Mouse (Mus musculus): Measurements from ENCODE around the gene Luc7l3. TPM values are rescaled to one million over a fixed set of nuclear protein-coding genes. Genes with fewer than 3 reads are reported as not detected.

The Luc7l3 gene
- polyA plus RNA-seq, 1 experiment from 2014 or later, result 126 TPM

DNA sequence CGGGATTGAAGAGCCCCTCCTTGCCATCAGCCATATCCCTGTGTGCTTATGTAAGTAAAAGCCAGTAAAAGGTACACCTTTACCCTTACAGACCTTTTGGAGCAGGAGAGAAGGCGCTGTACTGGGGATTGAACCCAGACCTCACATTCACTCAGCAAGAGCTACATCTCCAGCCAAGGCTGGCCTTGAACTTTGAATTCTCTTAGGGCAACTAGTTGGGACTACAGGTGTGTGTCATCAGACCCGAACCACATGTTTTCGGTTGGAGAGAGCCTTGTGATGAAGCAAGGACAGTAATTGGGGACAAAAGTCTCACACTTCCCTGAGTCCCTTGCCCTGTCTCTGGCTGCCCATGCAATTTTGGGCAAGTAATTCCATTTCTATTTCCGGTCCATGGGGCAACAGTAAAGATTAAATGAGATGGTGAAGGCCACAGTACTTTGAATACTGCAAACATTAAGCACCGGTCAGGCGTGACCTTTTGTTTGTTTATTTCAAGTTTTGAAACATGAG is 25.3 kb upstream of the Luc7l3 start:
- H3K4me2 ChIP-seq, result no peak overlapping the region
- no peak for ATAC-seq (ENCODE audit: low FRiP score, low read depth)
- H3K4me1 ChIP-seq (replicated peaks), result peaks cover 24% of the 10 kb centered on the region
- no peak overlapping the region for H3K4me3 ChIP-seq
- no peaks in the 10 kb centered on the region for H3K9me3 ChIP-seq
- H3K36me3 ChIP-seq, result no peaks in the 10 kb centered on the region
- no peak overlapping the region for H3K27ac ChIP-seq (replicated peaks)
- no peak overlapping the region for H3K9ac ChIP-seq
- WGBS, result 87% methylated on average over 7 of the region's 7 CpGs
- no peaks in the 10 kb centered on the region for H3K27me3 ChIP-seq

DNA sequence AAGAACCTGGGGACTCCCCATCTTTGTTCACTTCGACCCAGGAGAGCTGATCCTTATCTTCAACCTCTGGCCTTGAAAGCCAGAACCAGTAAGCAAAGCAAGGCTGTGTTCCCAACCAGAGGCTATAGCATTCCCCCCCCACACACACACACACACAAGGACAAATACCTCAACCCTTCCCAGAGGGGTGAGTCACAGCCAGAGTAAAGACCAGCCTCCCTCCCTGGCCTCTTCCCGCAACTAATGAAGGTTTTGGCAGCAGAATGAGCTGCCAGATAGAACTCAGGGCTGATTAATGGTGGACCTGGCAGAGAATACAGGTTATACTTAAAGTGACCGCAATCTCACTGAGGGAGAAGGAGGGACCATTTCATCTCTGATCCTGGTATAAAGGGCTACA is 24.8 kb upstream of the Luc7l3 start:
- 57% methylated on average over 3 of the region's 3 CpGs for WGBS
- ATAC-seq (ENCODE audit: low FRiP score, low read depth), result no peak; the same call in 1 of the 2 replicates

DNA sequence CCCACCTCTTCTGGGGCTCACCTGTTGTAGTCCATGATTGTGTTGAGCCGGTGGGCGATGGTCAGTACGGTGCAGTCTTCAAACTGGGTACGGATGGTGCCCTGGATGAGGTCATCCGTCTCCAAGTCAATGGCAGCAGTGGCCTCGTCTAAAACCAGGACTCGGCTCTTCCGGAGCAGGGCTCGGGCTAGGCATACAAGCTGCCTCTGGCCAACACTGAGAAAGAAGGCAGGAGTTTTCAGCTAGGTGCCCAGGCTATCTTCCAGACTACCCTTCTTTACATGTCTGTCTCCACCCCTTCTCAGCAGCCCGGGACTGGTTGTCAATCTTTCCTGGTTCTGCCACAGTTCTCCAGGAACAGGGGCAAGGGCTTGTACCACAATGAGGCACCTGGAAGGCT is 24.1 kb upstream of the Luc7l3 start:
- Histone ChIP-seq H3K4me1 (replicated peaks) (peaks cover 30% of the 10 kb centered on the region), H3K27me3 (no peaks in the 10 kb centered on the region), H3K4me3 (no peak overlapping the region), H3K36me3 (0 out of 2 replicates have a peak, but pooled peaks cover under 1% of the 10 kb centered on the region), H3K9ac (no peak overlapping the region), H3K27ac (replicated peaks) (no peak overlapping the region), H3K9me3 (no peaks in the 10 kb centered on the region), H3K4me2 (no peak overlapping the region)
- no peak for ATAC-seq (ENCODE audit: low FRiP score, low read depth)
- WGBS, result 86% methylated on average over 10 of the region's 10 CpGs

More for the DNA sequence above, 24.8 kb upstream of the Luc7l3 start:
- Histone ChIP-seq H3K4me2 (no peak overlapping the region), H3K36me3 (no peaks in the 10 kb centered on the region), H3K4me1 (replicated peaks) (peaks cover 29% of the 10 kb centered on the region), H3K27me3 (no peaks in the 10 kb centered on the region), H3K4me3 (no peak overlapping the region), H3K9ac (no peak overlapping the region), H3K9me3 (no peaks in the 10 kb centered on the region), H3K27ac (replicated peaks) (no peak overlapping the region)

DNA sequence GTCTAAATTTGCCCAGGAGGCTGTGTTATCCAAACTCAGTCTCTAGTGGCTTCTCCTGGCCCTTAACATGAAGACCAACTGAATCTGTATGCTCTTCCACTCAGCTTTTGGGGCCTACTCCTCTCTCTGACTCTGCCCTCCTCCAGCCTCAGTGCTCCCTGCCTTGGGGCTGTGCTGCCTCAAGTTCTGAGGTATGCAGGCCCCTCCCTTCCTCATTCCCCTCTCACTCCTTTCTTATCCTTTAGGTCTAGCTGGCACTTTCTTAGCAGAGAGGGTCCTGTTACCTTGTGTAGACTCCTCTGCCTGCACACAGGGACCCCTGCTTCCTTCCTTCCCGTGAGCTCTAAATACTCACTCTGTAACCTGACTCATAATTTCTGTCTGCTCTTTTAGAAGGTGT is 22.7 kb upstream of the Luc7l3 start:
- 0 out of 2 replicates have a peak overlapping the region, but pooled peaks have one; percentile 2 for H3K9ac ChIP-seq

DNA sequence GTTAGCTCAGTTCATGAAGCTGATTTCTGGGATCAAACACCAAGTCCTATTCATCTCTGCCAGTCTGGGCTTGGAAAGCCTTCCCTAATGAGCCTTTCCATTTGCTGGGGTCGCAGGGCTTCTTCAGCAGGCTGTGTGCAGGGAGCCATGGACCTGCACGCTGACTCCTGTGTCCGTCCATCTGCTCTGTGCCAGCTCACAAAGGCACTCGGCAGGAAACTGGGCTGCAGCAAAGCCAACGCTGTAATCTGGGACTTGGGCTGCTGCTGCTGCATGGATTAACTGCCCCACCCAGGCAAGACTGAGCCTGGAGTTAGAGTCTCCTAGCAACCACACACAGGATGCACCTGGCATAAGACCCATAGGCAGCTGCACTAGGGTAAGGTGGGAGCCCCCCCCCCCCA is 22.2 kb upstream of the Luc7l3 start:
- Histone ChIP-seq H3K9ac (0 out of 2 replicates have a peak overlapping the region, but pooled peaks have one; percentile 2), H3K4me2 (no peak overlapping the region)
- 7% methylated on average over 5 of the region's 5 CpGs for WGBS

More for the DNA sequence above, 22.7 kb upstream of the Luc7l3 start:
- H3K4me3 ChIP-seq, result no peak overlapping the region
- ATAC-seq (ENCODE audit: low FRiP score, low read depth), result no peak
- 45% methylated on average over 1 of the region's 1 CpGs for WGBS
- H3K9me3 ChIP-seq, result no peaks in the 10 kb centered on the region
- peak overlapping the region; percentile 46; the same call in 1 of the 2 replicates for H3K27ac ChIP-seq (replicated peaks)
- peaks cover 10% of the 10 kb centered on the region for H3K36me3 ChIP-seq
- no peaks in the 10 kb centered on the region for H3K27me3 ChIP-seq
- H3K4me1 ChIP-seq (replicated peaks), result peaks cover 34% of the 10 kb centered on the region
- no peak overlapping the region for H3K4me2 ChIP-seq

DNA sequence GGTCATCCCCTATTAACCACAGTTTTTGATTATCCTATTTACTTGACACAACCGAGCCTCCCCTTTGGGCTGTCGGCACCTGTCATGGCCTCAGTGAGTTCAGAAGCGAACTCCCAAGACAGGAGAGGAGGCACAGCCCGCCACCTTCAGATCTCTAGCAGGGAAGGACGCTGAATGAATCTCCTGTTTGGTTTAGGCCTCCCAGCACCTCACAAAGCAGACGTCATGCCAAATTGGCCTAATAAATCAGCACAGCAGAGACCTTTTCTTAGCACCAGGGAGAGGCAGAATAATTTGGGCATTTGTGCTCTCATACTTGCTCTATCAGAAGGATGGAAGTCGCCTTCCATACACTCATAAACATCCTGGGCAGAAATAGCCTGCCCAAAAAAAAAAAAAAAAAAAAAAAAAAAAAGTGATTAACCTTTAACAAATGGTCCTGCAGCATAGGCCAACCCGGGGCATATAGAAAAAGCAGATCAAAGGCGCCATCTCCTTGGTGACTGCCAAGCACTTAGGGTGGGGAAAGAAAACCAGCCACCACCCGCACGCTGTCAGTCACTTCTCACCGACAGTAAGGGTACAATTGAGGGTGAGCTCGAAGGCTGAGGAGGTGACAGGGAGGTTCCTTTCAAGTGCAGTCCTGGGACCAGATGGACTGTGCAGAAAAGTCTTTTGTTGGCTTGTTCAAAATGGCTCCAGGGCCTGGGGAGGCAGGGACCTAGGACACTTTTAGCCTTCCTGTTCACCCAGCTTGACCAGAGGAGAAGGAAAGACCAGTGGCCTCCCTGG is 20.5 kb upstream of the Luc7l3 start:
- Histone ChIP-seq H3K27me3 (no peaks in the 10 kb centered on the region), H3K4me3 (no peak overlapping the region), H3K36me3 (peaks cover 31% of the 10 kb centered on the region), H3K4me2 (no peak overlapping the region), H3K4me1 (replicated peaks) (peaks cover 34% of the 10 kb centered on the region), H3K27ac (replicated peaks) (no peak overlapping the region), H3K9me3 (no peaks in the 10 kb centered on the region), H3K9ac (no peak overlapping the region)
- 13% methylated on average over 13 of the region's 13 CpGs for WGBS
- no peak for ATAC-seq (ENCODE audit: low FRiP score, low read depth)

More for the DNA sequence above, 22.2 kb upstream of the Luc7l3 start:
- H3K9me3 ChIP-seq, result no peaks in the 10 kb centered on the region
- H3K4me1 ChIP-seq (replicated peaks), result peaks cover 34% of the 10 kb centered on the region
- H3K27ac ChIP-seq (replicated peaks), result peak overlapping the region; percentile 46; the same call in 1 of the 2 replicates
- peaks cover 15% of the 10 kb centered on the region for H3K36me3 ChIP-seq
- no peaks in the 10 kb centered on the region for H3K27me3 ChIP-seq
- ATAC-seq (ENCODE audit: low FRiP score, low read depth), result peak; percentile 54; the same call in 1 of the 2 replicates
- no peak overlapping the region for H3K4me3 ChIP-seq

DNA sequence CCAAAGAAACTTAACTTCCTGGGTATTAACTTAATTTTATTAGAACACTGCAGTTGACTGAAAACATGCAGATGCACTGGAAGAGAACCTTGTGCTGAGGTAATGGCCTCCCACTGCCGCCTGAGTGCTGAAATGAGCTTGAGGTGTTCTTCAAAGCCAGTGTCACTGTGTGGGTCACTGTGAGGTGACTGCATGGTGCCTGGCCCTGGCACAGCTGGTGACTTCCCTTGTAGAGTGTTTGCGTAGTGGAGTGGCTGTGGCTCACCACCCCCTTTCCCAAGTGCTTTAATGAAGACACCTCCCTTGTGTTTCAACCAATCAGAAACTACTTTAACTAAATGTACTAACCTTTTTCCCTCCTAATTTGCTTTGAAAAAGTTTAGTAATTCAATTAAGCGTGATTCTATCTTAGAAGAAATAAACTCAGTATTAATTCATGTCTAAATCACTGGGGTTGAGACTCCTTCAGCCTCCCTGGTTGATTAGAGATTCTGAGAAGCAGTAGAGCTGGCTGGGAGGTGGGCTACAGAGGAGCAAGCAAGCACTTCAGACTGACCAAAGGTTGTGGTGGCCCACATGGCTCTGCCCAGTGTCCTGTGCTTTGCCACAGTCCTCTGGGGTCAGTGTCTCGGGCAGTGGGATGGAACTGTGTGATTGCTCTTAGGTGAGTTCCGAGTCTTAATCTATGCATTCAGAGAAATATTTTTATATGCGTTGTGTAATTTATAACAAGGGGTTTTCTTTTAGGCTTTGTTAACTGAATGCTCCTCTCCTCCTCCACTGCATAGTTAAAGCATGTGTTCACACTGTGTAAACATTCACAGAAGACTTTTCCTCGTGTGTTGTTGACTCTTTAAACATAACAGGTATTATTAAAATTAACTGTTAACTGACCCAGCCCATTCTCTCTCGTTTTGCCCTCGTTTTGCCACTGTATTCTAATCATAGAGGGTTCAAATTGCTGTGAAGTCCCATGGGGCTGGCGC is 19.5 kb upstream of the Luc7l3 start:
- Histone ChIP-seq H3K36me3 (peaks cover 31% of the 10 kb centered on the region), H3K27ac (replicated peaks) (no peak overlapping the region), H3K9me3 (no peaks in the 10 kb centered on the region), H3K27me3 (no peaks in the 10 kb centered on the region), H3K9ac (no peak overlapping the region), H3K4me3 (no peak overlapping the region), H3K4me2 (no peak overlapping the region), H3K4me1 (replicated peaks) (peaks cover 34% of the 10 kb centered on the region)
- ATAC-seq (ENCODE audit: low FRiP score, low read depth), result no peak
- 55% methylated on average over 10 of the region's 10 CpGs for WGBS

DNA sequence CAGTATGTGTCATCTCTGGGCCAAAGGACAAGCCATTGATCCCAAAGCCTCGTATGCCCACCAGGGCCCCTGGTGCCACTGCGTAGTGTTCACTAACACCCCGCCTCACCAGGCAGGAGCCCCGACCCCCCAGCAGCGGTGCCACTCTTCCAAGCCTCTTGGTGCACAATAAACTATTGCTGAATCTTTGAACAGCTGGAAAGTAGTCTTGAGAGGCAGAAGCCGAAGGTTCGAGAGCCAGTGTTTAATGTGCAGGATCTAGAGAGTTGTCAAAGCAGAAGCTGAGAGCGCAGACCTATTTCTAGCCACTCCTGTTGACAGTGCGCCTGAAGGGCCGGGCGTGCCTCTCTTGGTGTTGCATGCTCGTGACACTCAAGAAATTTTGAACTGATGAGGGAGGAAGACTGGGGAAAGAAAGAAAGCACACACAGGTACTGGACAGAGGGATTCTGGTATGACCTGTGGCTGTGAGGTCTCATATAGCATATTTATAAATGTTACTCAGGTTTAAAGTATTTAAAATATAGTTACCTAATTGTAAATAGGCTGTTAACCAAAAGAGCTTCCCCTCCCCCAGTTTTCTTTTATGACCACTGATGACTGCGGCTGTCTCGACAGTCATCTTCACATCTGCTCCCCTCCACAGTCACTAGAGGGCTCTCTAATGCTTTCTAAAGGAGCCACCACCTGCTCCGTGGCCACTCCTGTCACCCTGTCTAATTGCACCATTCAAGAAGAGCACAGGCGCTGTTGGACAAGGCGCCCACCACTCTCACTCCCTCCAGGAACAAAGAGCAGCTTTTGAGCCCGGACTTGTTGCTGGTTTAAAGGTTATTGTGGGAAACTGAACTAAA is 18.2 kb upstream of the Luc7l3 start:
- no peaks in the 10 kb centered on the region for H3K27me3 ChIP-seq
- no peak overlapping the region for H3K4me3 ChIP-seq
- 57% methylated on average over 18 of the region's 18 CpGs for WGBS
- peaks cover 34% of the 10 kb centered on the region for H3K4me1 ChIP-seq (replicated peaks)
- H3K36me3 ChIP-seq, result peaks cover 39% of the 10 kb centered on the region
- no peak overlapping the region for H3K4me2 ChIP-seq
- no peaks in the 10 kb centered on the region for H3K9me3 ChIP-seq
- ATAC-seq (ENCODE audit: low FRiP score, low read depth), result peak; percentile 68; the same call in 1 of the 2 replicates
- H3K27ac ChIP-seq (replicated peaks), result no peak overlapping the region
- H3K9ac ChIP-seq, result no peak overlapping the region

DNA sequence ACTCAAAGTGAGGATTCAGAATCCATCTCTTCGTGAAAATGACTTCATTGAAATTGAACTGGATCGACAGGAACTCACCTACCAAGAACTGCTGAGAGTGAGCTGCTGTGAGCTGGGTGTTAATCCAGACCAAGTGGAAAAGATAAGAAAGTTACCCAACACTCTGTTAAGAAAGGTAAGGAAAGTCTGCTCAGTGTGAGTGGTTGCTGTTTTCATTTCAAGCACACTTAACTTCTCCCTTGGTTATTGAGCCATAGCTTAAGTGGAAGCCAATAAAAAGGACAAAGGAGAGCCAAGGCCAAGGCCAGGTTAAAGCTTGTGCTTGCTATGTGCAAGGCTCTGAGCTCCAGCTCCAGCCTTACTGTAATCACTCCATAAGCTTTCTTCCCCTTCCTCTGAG is 16.6 kb upstream of the Luc7l3 start:
- peaks cover 20% of the 10 kb centered on the region for H3K4me1 ChIP-seq (replicated peaks)
- H3K9me3 ChIP-seq, result no peaks in the 10 kb centered on the region
- no peak for ATAC-seq (ENCODE audit: low FRiP score, low read depth)
- no peaks in the 10 kb centered on the region for H3K27me3 ChIP-seq
- H3K4me2 ChIP-seq, result no peak overlapping the region
- peaks cover 46% of the 10 kb centered on the region for H3K36me3 ChIP-seq
- H3K9ac ChIP-seq, result no peak overlapping the region
- H3K27ac ChIP-seq (replicated peaks), result no peak overlapping the region
- WGBS, result 89% methylated on average over 2 of the region's 2 CpGs
- H3K4me3 ChIP-seq, result no peak overlapping the region

DNA sequence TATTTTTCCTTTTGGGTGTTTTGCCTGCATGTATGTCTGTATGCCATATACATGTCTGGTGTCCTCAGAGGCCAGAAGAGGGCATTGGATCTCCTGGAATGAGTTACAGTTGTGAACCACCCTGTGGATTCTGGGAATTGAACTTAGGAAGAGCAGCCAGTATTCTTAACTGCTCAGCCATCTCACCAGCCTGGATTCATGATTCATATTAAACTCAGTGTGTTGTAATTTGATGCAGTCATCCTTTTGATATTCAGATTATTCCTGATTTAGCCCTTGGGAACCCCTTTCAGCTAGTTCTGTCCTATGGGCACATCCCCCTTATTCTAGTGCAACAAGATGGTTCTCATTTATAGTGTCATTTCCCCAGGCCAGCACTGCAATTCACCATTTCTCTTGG is 14.8 kb upstream of the Luc7l3 start:
- peaks cover 13% of the 10 kb centered on the region for H3K4me1 ChIP-seq (replicated peaks)
- H3K27me3 ChIP-seq, result no peaks in the 10 kb centered on the region
- H3K4me3 ChIP-seq, result no peak overlapping the region
- ATAC-seq (ENCODE audit: low FRiP score, low read depth), result no peak
- no peaks in the 10 kb centered on the region for H3K9me3 ChIP-seq
- H3K4me2 ChIP-seq, result no peak overlapping the region
- peaks cover 46% of the 10 kb centered on the region for H3K36me3 ChIP-seq
- no peak overlapping the region for H3K27ac ChIP-seq (replicated peaks)
- no peak overlapping the region for H3K9ac ChIP-seq

DNA sequence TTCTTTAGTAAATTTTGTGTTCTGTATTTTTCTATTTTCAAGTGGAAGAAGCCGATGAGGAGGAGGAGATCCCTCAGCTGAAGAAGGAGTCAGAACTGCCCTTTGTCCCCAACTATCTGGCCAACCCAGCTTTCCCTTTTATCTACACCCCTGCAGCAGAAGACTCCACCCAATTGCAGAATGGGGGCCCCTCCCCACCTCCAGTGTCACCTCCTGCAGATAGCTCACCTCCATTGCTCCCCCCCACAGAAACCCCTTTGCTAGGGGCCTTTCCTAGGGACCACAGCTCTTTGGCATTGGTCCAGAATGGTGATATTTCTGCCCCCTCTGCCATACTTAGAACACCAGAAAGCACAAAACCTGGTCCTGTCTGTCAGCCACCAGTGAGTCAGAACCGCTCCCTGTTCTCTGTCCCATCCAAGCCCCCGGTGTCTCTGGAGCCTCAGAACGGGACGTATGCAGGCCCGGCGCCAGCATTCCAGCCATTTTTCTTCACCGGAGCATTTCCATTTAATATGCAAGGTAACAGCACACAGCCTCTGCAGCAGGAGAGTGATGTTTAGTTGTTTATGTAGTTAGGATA is 12.7 kb upstream of the Luc7l3 start:
- 84% methylated on average over 8 of the region's 8 CpGs for WGBS
- no peak for ATAC-seq (ENCODE audit: low FRiP score, low read depth)

More for the DNA sequence above, 12.7 kb upstream of the Luc7l3 start:
- peaks cover 25% of the 10 kb centered on the region for H3K4me1 ChIP-seq (replicated peaks)
- no peaks in the 10 kb centered on the region for H3K27me3 ChIP-seq
- H3K9me3 ChIP-seq, result no peaks in the 10 kb centered on the region
- H3K4me2 ChIP-seq, result no peak overlapping the region
- no peak overlapping the region for H3K27ac ChIP-seq (replicated peaks)
- no peak overlapping the region for H3K4me3 ChIP-seq
- H3K9ac ChIP-seq, result no peak overlapping the region
- peaks cover 36% of the 10 kb centered on the region for H3K36me3 ChIP-seq

Data from hindbrain, embryonic 15.5 days (tissue).